Mouse (Mus musculus): Measurements from ENCODE around the gene Spon1. TPM values are rescaled to one million over a fixed set of nuclear protein-coding genes. Genes with fewer than 3 reads are reported as not detected.

Spon1 gene
- total and polyA plus RNA-seq, 3 experiments: not detected

- Histone ChIP-seq H3K27ac (ENCODE audit: control insufficient read depth, low read depth, low read length) (no peak overlapping the region), H3K36me3 (ENCODE audit: control insufficient read depth in 1 of 2, insufficient read depth in 2 of 2, low read length in 2 of 2) (no peaks in the 10 kb centered on the region), H3K4me3 (ENCODE audit: control insufficient read depth in 1 of 2, insufficient read depth in 1 of 2, low read depth in 2 of 2, low read length in 2 of 2) (no peak overlapping the region), H3K9me3 (replicated peaks; ENCODE audit: insufficient read depth, low read length) (no peaks in the 10 kb centered on the region), H3K27me3 (ENCODE audit: control insufficient read depth in 1 of 2, insufficient read depth in 2 of 2, low read length in 2 of 2) (no peaks in the 10 kb centered on the region), H3K4me1 (ENCODE audit: control insufficient read depth in 1 of 2, insufficient read depth in 2 of 2, low read length in 2 of 2) (no peaks in the 10 kb centered on the region), H3K9ac (ENCODE audit: control insufficient read depth, low read depth, low read length, poor library complexity, severe bottlenecking) (no peak overlapping the region), H3K79me2 (ENCODE audit: control insufficient read depth, insufficient read depth, low read length, poor library complexity) (no peaks in the 10 kb centered on the region)
- no peak for DNase-seq (ENCODE audit: low read depth, low spot score)
- TF ChIP-seq ETS1 (IDR thresholded peaks at IDR 0.05; ENCODE audit: low read depth, low read length) (no peak), HCFC1 (IDR thresholded peaks at IDR 0.05; ENCODE audit: low read depth, low read length) (no peak), EP300 (IDR thresholded peaks at IDR 0.05; ENCODE audit: low read depth in 1 of 2, low read length in 2 of 2) (no peak), GATA1 (IDR thresholded peaks at IDR 0.05; ENCODE audit: low read depth, low read length) (no peak), UBTF (IDR thresholded peaks at IDR 0.05; ENCODE audit: borderline replicate concordance, insufficient read depth, low read depth, low read length) (no peak), MAX (IDR thresholded peaks at IDR 0.05; ENCODE audit: low read length) (no peak), MAFK (IDR thresholded peaks at IDR 0.05; ENCODE audit: borderline replicate concordance, low read depth, low read length) (no peak), USF1 (IDR thresholded peaks at IDR 0.05; ENCODE audit: low read depth, low read length) (no peak), POLR2AphosphoS2 (IDR thresholded peaks at IDR 0.05; ENCODE audit: low read length) (no peak), RCOR1 (IDR thresholded peaks at IDR 0.05; ENCODE audit: low read depth, low read length) (no peak), TCF12 (IDR thresholded peaks at IDR 0.05; ENCODE audit: low read depth, low read length) (no peak)
Observed at GRCm38 (mm10) chr7:113828576-113828975, 62.8 kb downstream of the Spon1 start.

GRCm38 (mm10) chr7:113837151-113837550 is 71.4 kb downstream of the Spon1 start:
- TF ChIP-seq MAZ (IDR thresholded peaks at IDR 0.05; ENCODE audit: low read depth, low read length) (no peak), USF2 (IDR thresholded peaks at IDR 0.05; ENCODE audit: borderline replicate concordance in 1 of 2, insufficient read depth in 1 of 2, low read depth in 1 of 2, low read length in 2 of 2) (no peak), MYB (IDR thresholded peaks at IDR 0.05; ENCODE audit: low read depth, low read length) (no peak), CHD2 (IDR thresholded peaks at IDR 0.05; ENCODE audit: low read length) (no peak), POLR2AphosphoS5 (IDR thresholded peaks at IDR 0.05; ENCODE audit: borderline replicate concordance, low read depth, low read length) (no peak), GATA1 (IDR thresholded peaks at IDR 0.05; ENCODE audit: low read depth, low read length) (no peak), HCFC1 (IDR thresholded peaks at IDR 0.05; ENCODE audit: low read depth, low read length) (no peak), KAT2A (conservative IDR thresholded peaks at IDR 0.05; ENCODE audit: low read depth, low read length) (no peak), BHLHE40 (IDR thresholded peaks at IDR 0.05; ENCODE audit: borderline replicate concordance, low read depth, low read length) (no peak), ZMIZ1 (IDR thresholded peaks at IDR 0.05; ENCODE audit: low read depth, low read length) (no peak), MAX (IDR thresholded peaks at IDR 0.05; ENCODE audit: low read length) (no peak), EP300 (IDR thresholded peaks at IDR 0.05; ENCODE audit: low read depth in 1 of 2, low read length in 2 of 2) (no peak), ZC3H11A (IDR thresholded peaks at IDR 0.05; ENCODE audit: low read depth, low read length) (no peak), CTCF (IDR thresholded peaks at IDR 0.05 in 2 of 3, conservative IDR thresholded peaks at IDR 0.05 in 1 of 3; ENCODE audit: control insufficient read depth in 1 of 3, insufficient read depth in 1 of 3, low read depth in 2 of 3, low read length in 3 of 3, poor library complexity in 1 of 3, severe bottlenecking in 1 of 3) (no peak), MXI1 (IDR thresholded peaks at IDR 0.05; ENCODE audit: low read depth, low read length) (no peak), MAFK (IDR thresholded peaks at IDR 0.05; ENCODE audit: borderline replicate concordance, low read depth, low read length) (no peak), NELFE (IDR thresholded peaks at IDR 0.05; ENCODE audit: low read depth, low read length) (no peak), E2F4 (IDR thresholded peaks at IDR 0.05; ENCODE audit: borderline replicate concordance, low read depth, low read length) (no peak), ELF1 (IDR thresholded peaks at IDR 0.05; ENCODE audit: low read depth, low read length) (no peak)

More at GRCm38 (mm10) chr7:113837151-113837550, 71.4 kb downstream of the Spon1 start:
- Histone ChIP-seq H3K4me1 (ENCODE audit: control insufficient read depth in 1 of 2, insufficient read depth in 2 of 2, low read length in 2 of 2) (no peaks in the 10 kb centered on the region), H3K4me3 (ENCODE audit: control insufficient read depth in 1 of 2, insufficient read depth in 1 of 2, low read depth in 2 of 2, low read length in 2 of 2) (no peak overlapping the region), H3K27me3 (ENCODE audit: control insufficient read depth in 1 of 2, insufficient read depth in 2 of 2, low read length in 2 of 2) (no peaks in the 10 kb centered on the region), H3K9ac (ENCODE audit: control insufficient read depth, low read depth, low read length, poor library complexity, severe bottlenecking) (no peak overlapping the region), H3K27ac (ENCODE audit: control insufficient read depth, low read depth, low read length) (no peak overlapping the region), H3K79me2 (ENCODE audit: control insufficient read depth, insufficient read depth, low read length, poor library complexity) (no peaks in the 10 kb centered on the region), H3K36me3 (ENCODE audit: control insufficient read depth in 1 of 2, insufficient read depth in 2 of 2, low read length in 2 of 2) (no peaks in the 10 kb centered on the region), H3K9me3 (replicated peaks; ENCODE audit: insufficient read depth, low read length) (no peaks in the 10 kb centered on the region)
- DNase-seq (ENCODE audit: low read depth, low spot score): no peak

Data from MEL (cell line).